Mouse (Mus musculus): Measurements from ENCODE around the gene Olfr1006.
"Not testable (repeated sequence)": the region's sequence is repeated elsewhere in the genome, so short reads cannot be mapped to it uniquely, and the experiment has no call there.

The Olfr1006 gene

DNA sequence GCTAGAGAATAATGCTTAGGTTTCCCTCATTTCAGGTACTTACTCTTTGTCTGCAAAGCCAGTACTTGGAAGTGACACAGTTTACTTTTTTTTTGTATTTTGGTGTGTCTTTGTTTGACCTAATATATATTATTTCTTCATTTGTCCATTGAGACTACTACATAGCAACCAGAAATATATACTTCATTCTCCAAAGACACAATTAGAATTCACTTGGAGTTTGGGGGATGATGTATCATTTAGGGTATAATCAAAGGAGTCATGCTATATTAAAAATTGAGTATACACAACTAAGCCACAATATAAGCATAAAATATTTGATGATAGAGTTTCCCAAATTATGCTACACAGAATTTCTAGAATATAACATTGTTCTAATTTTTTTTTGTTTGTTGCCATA, at the start of gene Olfr1006:
TSS of gene Olfr1006 (minus strand) at position 101 of the 400 bp plus-strand sequence.
- no peak for DNase-seq (ENCODE audit: low read depth, low spot score)

DNA sequence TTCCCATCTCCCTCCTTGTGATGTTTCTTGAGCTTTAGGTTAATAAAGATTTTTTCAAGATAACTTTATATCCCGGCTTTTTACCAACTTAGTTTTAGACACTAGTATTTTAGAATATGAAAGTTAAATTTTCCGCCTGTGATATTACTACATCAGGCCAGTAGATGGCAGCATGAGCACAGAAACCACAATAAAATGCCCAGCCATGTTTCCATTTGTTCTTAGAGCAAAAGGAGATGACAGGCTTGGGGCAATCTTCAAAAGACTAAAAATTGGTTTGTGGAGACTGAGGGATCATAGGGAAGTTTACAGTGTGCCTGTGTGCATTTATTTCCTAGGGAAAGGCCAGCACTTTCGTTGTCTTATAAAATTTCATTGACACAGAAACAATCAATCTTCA, 47.2 kb upstream of the Olfr1006 start:
- DNase-seq (ENCODE audit: low read depth, low spot score), result no peak

- no peak for DNase-seq (ENCODE audit: low read depth, low spot score)
Measured at GRCm38 (mm10) chr2:85715119-85715518, 36.6 kb upstream of the Olfr1006 start, which contains the start of gene Olfr1009. Gene Olfr1009, plus strand, starts transcription at chr2:85715419.

GRCm38 (mm10) chr2:85711159-85711558, 32.6 kb upstream of the Olfr1006 start:
- DNase-seq (ENCODE audit: low read depth, low spot score), result no peak

GRCm38 (mm10) chr2:85710680-85711079, 32.1 kb upstream of the Olfr1006 start:
- DNase-seq (ENCODE audit: low read depth, low spot score), result not testable (repeated sequence)

GRCm38 (mm10) chr2:85689131-85689530, 10.6 kb upstream of the Olfr1006 start, which contains the start of gene Olfr1008:
Gene Olfr1008, plus strand, starts transcription at chr2:85689431.
- DNase-seq (ENCODE audit: low read depth, low spot score), result no peak

DNA sequence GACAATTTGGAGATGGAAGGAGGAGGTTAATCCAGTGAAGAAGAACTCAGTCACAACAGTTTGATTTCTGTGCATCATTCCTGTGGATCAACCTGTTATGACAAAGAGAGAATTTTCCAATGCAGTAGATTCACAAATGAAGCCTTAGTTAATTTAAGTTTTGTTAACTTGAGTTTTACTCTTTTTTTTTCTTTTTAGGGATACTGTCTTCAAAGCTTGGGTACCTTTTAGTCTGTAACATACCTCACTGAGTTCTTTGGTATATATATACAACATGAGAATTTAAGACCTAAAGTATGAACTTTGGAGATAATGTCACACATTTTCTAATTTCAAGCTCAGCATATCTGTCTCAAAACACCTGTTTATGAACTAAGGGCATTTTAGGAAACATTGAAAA, 14.2 kb downstream of the Olfr1006 start, which contains the start of gene Olfr154:
TSS of gene Olfr154 (minus strand) at position 101 of the 400 bp plus-strand sequence.
- not testable (repeated sequence) for DNase-seq (ENCODE audit: low read depth, low spot score)

- DNase-seq (ENCODE audit: low read depth, low spot score), result no peak
Measured at GRCm38 (mm10) chr2:85650604-85651003, 28.0 kb downstream of the Olfr1006 start, which contains the start of gene Olfr1002. Gene Olfr1002, minus strand, starts transcription at chr2:85650704.
